In the genomic region with DNA sequence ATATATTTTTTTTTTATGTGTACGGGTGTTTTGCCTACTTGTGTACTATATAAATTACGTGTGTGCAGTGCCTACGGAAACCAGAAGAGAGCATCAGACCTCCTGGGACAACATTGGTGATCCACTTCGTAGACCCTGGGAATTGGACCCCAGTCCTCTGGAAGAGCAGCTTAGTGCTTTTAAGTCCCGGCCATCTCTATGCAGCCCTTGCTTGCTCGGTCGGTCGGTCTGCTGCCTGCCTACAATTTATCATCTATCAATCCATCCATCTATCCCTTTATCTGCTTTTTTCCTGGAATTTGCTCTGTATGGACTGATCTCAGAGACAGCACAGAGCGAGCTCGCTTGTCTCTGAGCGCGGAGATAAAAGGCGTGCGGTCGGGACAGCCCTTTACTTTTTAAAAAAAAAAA, we compare ENCODE assay signal across 8 mouse cellular contexts. TPM values are rescaled to one million over a fixed set of nuclear protein-coding genes. Genes with fewer than 3 reads are reported as not detected.
DNase-seq lines count a peak whose midpoint lies in the region; ATAC-seq and TF ChIP-seq lines count a peak whose summit lies in the region.

No protein-coding gene starts in this region.

- no peak for ATAC-seq in heart, embryonic 15.5 days (replicated peaks; ENCODE audit: insufficient number of reproducible peaks, insufficient read depth, low FRiP score, low read depth)
- ATAC-seq in forebrain, embryonic 11.5 days (replicated peaks; ENCODE audit: low FRiP score) = peak; percentile 37
- ATAC-seq in liver, embryonic 11.5 days (replicated peaks; ENCODE audit: low FRiP score) = peak; percentile 40

- peak in 1 of 3 experiments; percentile 21; a peak in 2 of 6 replicates for TF ChIP-seq CTCF in MEL (IDR thresholded peaks at IDR 0.05 in 2 of 3, conservative IDR thresholded peaks at IDR 0.05 in 1 of 3; ENCODE audit: control insufficient read depth in 1 of 3, insufficient read depth in 1 of 3, low read depth in 2 of 3, low read length in 3 of 3, poor library complexity in 1 of 3, severe bottlenecking in 1 of 3)

- TF ChIP-seq EP300 in MEL (IDR thresholded peaks at IDR 0.05; ENCODE audit: low read depth in 1 of 2, low read length in 2 of 2) = peak in 1 of 2 experiments; percentile 14; a peak in 1 of 4 replicates

- TF ChIP-seq RAD21 in MEL (IDR thresholded peaks at IDR 0.05; ENCODE audit: low read depth, low read length) = no peak; the same call in 1 of the 2 replicates

- no peak for DNase-seq in heart, adult 8-10 months (ENCODE audit: low spot score)
- DNase-seq in MEL (ENCODE audit: low read depth, low spot score) = peak; percentile 86
- no peak for DNase-seq in forebrain, embryonic 11.5 days (ENCODE audit: low spot score)
- no peak for DNase-seq in liver, embryonic 11.5 days (ENCODE audit: low spot score)
- DNase-seq in retina, embryonic 14.5 days (ENCODE audit: low spot score) = peak; percentile 74
- no peak for DNase-seq in spleen, postnatal 36 days (ENCODE audit: low spot score in 2 of 2)
- DNase-seq in frontal cortex, postnatal 25 days (ENCODE audit: low spot score in 2 of 2) = no peak

- peak overlapping the region; percentile 94 for H3K4me3 ChIP-seq in heart, embryonic 15.5 days
- H3K4me3 ChIP-seq in MEL (ENCODE audit: control insufficient read depth in 1 of 2, insufficient read depth in 1 of 2, low read depth in 2 of 2, low read length in 2 of 2) = peak overlapping the region; percentile 87 to 96
- peak overlapping the region; percentile 93 for H3K4me3 ChIP-seq in forebrain, embryonic 11.5 days (ENCODE audit: low read depth, low read length)
- peak overlapping the region; percentile 94 for H3K4me3 ChIP-seq in liver, embryonic 11.5 days (ENCODE audit: low read depth, low read length)

- H3K9ac ChIP-seq in heart, embryonic 15.5 days = peak overlapping the region; percentile 43; the same call in 1 of the 2 replicates
- H3K9ac ChIP-seq in MEL (ENCODE audit: control insufficient read depth, low read depth, low read length, poor library complexity, severe bottlenecking) = peak overlapping the region; percentile 86
- peak overlapping the region; percentile 80 for H3K9ac ChIP-seq in forebrain, embryonic 11.5 days (ENCODE audit: low read length)
- H3K9ac ChIP-seq in liver, embryonic 11.5 days (ENCODE audit: low read depth, low read length) = peak overlapping the region; percentile 93

- peaks cover 55% of the 10 kb centered on the region for H3K36me3 ChIP-seq in heart, embryonic 15.5 days
- peaks cover 8 to 16% of the 10 kb centered on the region in 2 experiments for H3K36me3 ChIP-seq in MEL (ENCODE audit: control insufficient read depth in 1 of 2, insufficient read depth in 2 of 2, low read length in 2 of 2)
- peaks cover 19% of the 10 kb centered on the region; the same call in 1 of the 2 replicates for H3K36me3 ChIP-seq in forebrain, embryonic 11.5 days (ENCODE audit: control insufficient read depth, insufficient read depth, low read length)
- H3K36me3 ChIP-seq in liver, embryonic 11.5 days (ENCODE audit: control insufficient read depth, insufficient read depth, low read length) = peaks cover 44% of the 10 kb centered on the region

- H3K27me3 ChIP-seq in heart, embryonic 15.5 days = no peaks in the 10 kb centered on the region
- H3K27me3 ChIP-seq in MEL (ENCODE audit: control insufficient read depth in 1 of 2, insufficient read depth in 2 of 2, low read length in 2 of 2) = no peaks in the 10 kb centered on the region
- H3K27me3 ChIP-seq in forebrain, embryonic 11.5 days (ENCODE audit: control insufficient read depth, insufficient read depth, low read length) = no peaks in the 10 kb centered on the region
- no peaks in the 10 kb centered on the region for H3K27me3 ChIP-seq in liver, embryonic 11.5 days (replicated peaks; ENCODE audit: control insufficient read depth, insufficient read depth, low read length)

- no peak; a peak in 1 of 4 replicates for TF ChIP-seq POLR2A in MEL (IDR thresholded peaks at IDR 0.05; ENCODE audit: control insufficient read depth in 1 of 2, insufficient read depth in 1 of 2, low read depth in 1 of 2, low read length in 2 of 2, poor library complexity in 1 of 2)

- under 1% methylated on average over 15 of the region's 15 CpGs for WGBS in heart, embryonic 15.5 days
- 2% methylated on average over 15 of the region's 15 CpGs for WGBS in forebrain, embryonic 11.5 days
- under 1% methylated on average over 15 of the region's 15 CpGs for WGBS in liver, embryonic 11.5 days

- peaks cover 20% of the 10 kb centered on the region for H3K4me1 ChIP-seq in heart, embryonic 15.5 days (replicated peaks)
- peaks cover 2 to 6% of the 10 kb centered on the region in 2 experiments; a peak in 2 of 4 replicates for H3K4me1 ChIP-seq in MEL (ENCODE audit: control insufficient read depth in 1 of 2, insufficient read depth in 2 of 2, low read length in 2 of 2)
- peaks cover 4% of the 10 kb centered on the region for H3K4me1 ChIP-seq in forebrain, embryonic 11.5 days (replicated peaks; ENCODE audit: control insufficient read depth, insufficient read depth, low read length)
- peaks cover 16% of the 10 kb centered on the region for H3K4me1 ChIP-seq in liver, embryonic 11.5 days (replicated peaks; ENCODE audit: control insufficient read depth, insufficient read depth, low read length)

- H3K79me2 ChIP-seq in MEL (ENCODE audit: control insufficient read depth, insufficient read depth, low read length, poor library complexity) = peaks cover 45% of the 10 kb centered on the region

- peak overlapping the region; percentile 92 for H3K27ac ChIP-seq in heart, embryonic 15.5 days
- H3K27ac ChIP-seq in MEL (ENCODE audit: control insufficient read depth, low read depth, low read length) = peak overlapping the region; percentile 85
- peak overlapping the region; percentile 50; the same call in 1 of the 2 replicates for H3K27ac ChIP-seq in forebrain, embryonic 11.5 days (ENCODE audit: low read depth, low read length)
- H3K27ac ChIP-seq in liver, embryonic 11.5 days (ENCODE audit: low read depth, low read length) = peak overlapping the region; percentile 99

- no peaks in the 10 kb centered on the region for H3K9me3 ChIP-seq in heart, embryonic 15.5 days (replicated peaks)
- no peaks in the 10 kb centered on the region for H3K9me3 ChIP-seq in MEL (replicated peaks; ENCODE audit: insufficient read depth, low read length)
- no peaks in the 10 kb centered on the region for H3K9me3 ChIP-seq in forebrain, embryonic 11.5 days (ENCODE audit: control insufficient read depth, low read length)
- H3K9me3 ChIP-seq in liver, embryonic 11.5 days (ENCODE audit: control insufficient read depth, low read length) = no peaks in the 10 kb centered on the region

- peak overlapping the region; percentile 98 for H3K4me2 ChIP-seq in heart, embryonic 15.5 days
- peak overlapping the region; percentile 63 for H3K4me2 ChIP-seq in forebrain, embryonic 11.5 days (ENCODE audit: low read depth, low read length, severe bottlenecking)
- peak overlapping the region; percentile 98 for H3K4me2 ChIP-seq in liver, embryonic 11.5 days

RNA-seq across cellular contexts. Expression of a gene that starts 0.4 kb away (rescaled TPM):
- 29.1 and 46.4 TPM in 2 replicates for polyA plus RNA-seq in heart, embryonic 15.5 days (2015; fragmentation: Nextera tagmentation; extraction: Ambion mirVana)
- 10 to 100 TPM; 22.1 to 24.5 (median 22.8) TPM for total RNA-seq in heart, adult 8-10 months (2022)
- total RNA-seq in MEL (2012; rRNA removed) = 164 and 172 TPM in 2 replicates
- polyA plus RNA-seq in MEL (2012; ENCODE audit: insufficient read depth in 1 of 2, insufficient read length in 2 of 2, low read depth in 1 of 2, low replicate concordance in 2 of 2, missing spikeins in 1 of 2) = 100 to 1,000 TPM; 122 to 234 TPM
- polyA plus RNA-seq in forebrain, embryonic 11.5 days (2014; fragmentation: Nextera tagmentation; extraction: Ambion mirVana) = 102 and 104 TPM in 2 replicates
- 152 and 155 TPM in 2 replicates for polyA plus RNA-seq in liver, embryonic 11.5 days (2014; fragmentation: Nextera tagmentation; extraction: Ambion mirVana)

RNA-seq across cellular contexts. Expression of a gene that starts 0.7 kb away (rescaled TPM):
- polyA plus RNA-seq in heart, embryonic 15.5 days (2015; fragmentation: Nextera tagmentation; extraction: Ambion mirVana) = 11.6 and 17.5 TPM in 2 replicates
- total RNA-seq in heart, adult 8-10 months (2022) = 10 to 100 TPM in 3 of 4 experiments, 1 to 10 TPM in 1; 9.5 to 11.8 (median 10.9) TPM
- 9.4 and 11.8 TPM in 2 replicates for total RNA-seq in MEL (2012; rRNA removed)
- 10 to 100 TPM in 1 of 2 experiments, not detected in 1; 20.0 TPM for polyA plus RNA-seq in MEL (2012; ENCODE audit: insufficient read depth in 1 of 2, insufficient read length in 2 of 2, low read depth in 1 of 2, low replicate concordance in 2 of 2, missing spikeins in 1 of 2)
- 26.7 and 27.2 TPM in 2 replicates for polyA plus RNA-seq in forebrain, embryonic 11.5 days (2014; fragmentation: Nextera tagmentation; extraction: Ambion mirVana)
- polyA plus RNA-seq in liver, embryonic 11.5 days (2014; fragmentation: Nextera tagmentation; extraction: Ambion mirVana) = 9.1 and 11.8 TPM in 2 replicates

RNA-seq across cellular contexts. Expression of a gene that starts 19.7 kb away (rescaled TPM):
- 9.7 and 10.8 TPM in 2 replicates for polyA plus RNA-seq in heart, embryonic 15.5 days (2015; fragmentation: Nextera tagmentation; extraction: Ambion mirVana)
- total RNA-seq in heart, adult 8-10 months (2022) = 100 to 1,000 TPM; 327 to 378 (median 333) TPM
- total RNA-seq in MEL (2012; rRNA removed) = 0.10 and 0.19 TPM in 2 replicates
- polyA plus RNA-seq in MEL (2012; ENCODE audit: insufficient read depth in 1 of 2, insufficient read length in 2 of 2, low read depth in 1 of 2, low replicate concordance in 2 of 2, missing spikeins in 1 of 2) = 1 to 10 TPM in 1 of 2 experiments, not detected in 1; 1.8 TPM
- 1.4 and 1.6 TPM in 2 replicates for polyA plus RNA-seq in forebrain, embryonic 11.5 days (2014; fragmentation: Nextera tagmentation; extraction: Ambion mirVana)
- polyA plus RNA-seq in liver, embryonic 11.5 days (2014; fragmentation: Nextera tagmentation; extraction: Ambion mirVana) = 0.25 TPM in 2 replicates

RNA-seq across cellular contexts. Expression of a gene that starts 20.1 kb away (rescaled TPM):
- polyA plus RNA-seq in heart, embryonic 15.5 days (2015; fragmentation: Nextera tagmentation; extraction: Ambion mirVana) = 0.31 and 1.0 TPM in 2 replicates
- under 1 TPM in 2 of 4 experiments, not detected in 2; 0.22 TPM for total RNA-seq in heart, adult 8-10 months (2022)
- 1.7 and 2.0 TPM in 2 replicates for total RNA-seq in MEL (2012; rRNA removed)
- 1 to 10 TPM in 1 of 2 experiments, not detected in 1; 4.1 TPM for polyA plus RNA-seq in MEL (2012; ENCODE audit: insufficient read depth in 1 of 2, insufficient read length in 2 of 2, low read depth in 1 of 2, low replicate concordance in 2 of 2, missing spikeins in 1 of 2)
- polyA plus RNA-seq in forebrain, embryonic 11.5 days (2014; fragmentation: Nextera tagmentation; extraction: Ambion mirVana) = 1.4 and 2.0 TPM in 2 replicates
- polyA plus RNA-seq in liver, embryonic 11.5 days (2014; fragmentation: Nextera tagmentation; extraction: Ambion mirVana) = 8.9 and 9.7 TPM in 2 replicates

RNA-seq across cellular contexts. Expression of a gene that starts 32.3 kb away (rescaled TPM):
- polyA plus RNA-seq in heart, embryonic 15.5 days (2015; fragmentation: Nextera tagmentation; extraction: Ambion mirVana) = 3.0 and 5.0 TPM in 2 replicates
- total RNA-seq in heart, adult 8-10 months (2022) = 10 to 100 TPM; 10.1 to 14.4 (median 12.2) TPM
- 1.9 and 3.2 TPM in 2 replicates for total RNA-seq in MEL (2012; rRNA removed)
- polyA plus RNA-seq in MEL (2012; ENCODE audit: insufficient read depth in 1 of 2, insufficient read length in 2 of 2, low read depth in 1 of 2, low replicate concordance in 2 of 2, missing spikeins in 1 of 2) = 1 to 10 TPM in 1 of 2 experiments, not detected in 1; 3.8 TPM
- 2.0 and 2.3 TPM in 2 replicates for polyA plus RNA-seq in forebrain, embryonic 11.5 days (2014; fragmentation: Nextera tagmentation; extraction: Ambion mirVana)
- 0.08 and 0.73 TPM in 2 replicates for polyA plus RNA-seq in liver, embryonic 11.5 days (2014; fragmentation: Nextera tagmentation; extraction: Ambion mirVana)

Comparison
In these comparisons a context has a peak if more than half of its experiments do, and no peak if none do; other contexts are left out.
1. H3K9ac ChIP-seq: peak in every context shown above with its lines; median percentile 93 in liver, embryonic 11.5 days; 86 in MEL; 80 in forebrain, embryonic 11.5 days; 43 in heart, embryonic 15.5 days.
2. DNase-seq: peak in MEL (single experiment) and retina, embryonic 14.5 days (single experiment); none in heart, adult 8-10 months (single experiment), forebrain, embryonic 11.5 days (single experiment), liver, embryonic 11.5 days (single experiment), spleen, postnatal 36 days (0 of 2) and frontal cortex, postnatal 25 days (0 of 2).
3. Peak in every context shown above with its lines, with median percentiles within 50 percentile points of each other: H3K27ac ChIP-seq, H3K4me2 ChIP-seq and H3K4me3 ChIP-seq.